26 mouse cellular contexts compared by ENCODE assay signal in the genomic region with DNA sequence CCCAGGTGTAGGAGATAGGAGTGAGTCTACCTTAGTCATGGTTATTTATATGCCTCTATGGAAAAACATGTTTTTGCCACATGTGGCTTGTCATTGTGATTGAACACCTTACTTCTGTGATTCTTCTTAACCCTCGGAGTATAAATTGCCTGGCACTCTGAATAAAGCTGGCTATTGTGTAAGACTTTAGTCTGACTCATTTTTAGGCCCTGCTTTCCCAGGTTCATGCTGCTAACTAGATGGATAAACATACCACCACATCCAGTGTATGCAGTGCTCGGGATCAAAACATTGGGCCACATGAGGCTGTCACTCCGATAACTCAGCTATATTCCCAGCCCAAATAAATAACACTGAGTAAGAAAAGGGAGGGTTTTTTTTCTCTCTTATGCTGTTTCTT.
A peak's percentile ranks its signal among the peaks of the same experiment; 100 is the strongest.
DNase-seq lines count a peak whose midpoint lies in the region; ATAC-seq lines count a peak whose summit lies in the region.
"Had no signal": no experiment of that assay in that cellular context is flagged by ENCODE, and none has a peak within 500 bp of the region (broad histone marks: within the 10 kb centered on the region; RNA-seq: fewer than 3 reads in every experiment).

No protein-coding gene starts in this region.

- no peaks in the 10 kb centered on the region for H3K36me3 ChIP-seq in intestine, embryonic 15.5 days
- H3K36me3 ChIP-seq: embryonic facial prominence, embryonic 12.5 days; embryonic facial prominence, embryonic 15.5 days; forebrain, embryonic 12.5 days; forebrain, embryonic 15.5 days; heart, embryonic 10.5 days; heart, embryonic 13.5 days had no signal

- no peaks in the 10 kb centered on the region for H3K9me3 ChIP-seq in intestine, embryonic 15.5 days
- H3K9me3 ChIP-seq: embryonic facial prominence, embryonic 12.5 days; embryonic facial prominence, embryonic 15.5 days; forebrain, embryonic 12.5 days; forebrain, embryonic 15.5 days; heart, embryonic 10.5 days; heart, embryonic 13.5 days had no signal

- no peak overlapping the region for H3K4me2 ChIP-seq in intestine, embryonic 15.5 days (replicated peaks)
- H3K4me2 ChIP-seq: embryonic facial prominence, embryonic 12.5 days; embryonic facial prominence, embryonic 15.5 days; forebrain, embryonic 12.5 days; forebrain, embryonic 15.5 days; heart, embryonic 13.5 days; hindbrain, embryonic 14.5 days had no signal

- H3K4me1 ChIP-seq in intestine, embryonic 15.5 days (replicated peaks) = no peaks in the 10 kb centered on the region
- H3K4me1 ChIP-seq: embryonic facial prominence, embryonic 12.5 days; embryonic facial prominence, embryonic 15.5 days; forebrain, embryonic 12.5 days; forebrain, embryonic 15.5 days; heart, embryonic 10.5 days had no signal

- ATAC-seq in intestine, embryonic 15.5 days = no peak
- ATAC-seq: CD4-positive, CD25-positive, alpha-beta regulatory T cell, adult 4 months; forebrain, embryonic 15.5 days; hindbrain, postnatal 0 days; Patski had no signal

- intact Hi-C loops in left cerebral cortex, postnatal 4 days (cut with DNase I) = no loop called here

- H3K27me3 ChIP-seq in intestine, embryonic 15.5 days (replicated peaks) = no peaks in the 10 kb centered on the region
- H3K27me3 ChIP-seq: embryonic facial prominence, embryonic 12.5 days; embryonic facial prominence, embryonic 15.5 days; forebrain, embryonic 12.5 days; forebrain, embryonic 15.5 days; heart, embryonic 13.5 days; Patski had no signal

- H3K27ac ChIP-seq in intestine, embryonic 15.5 days = no peak overlapping the region
- H3K27ac ChIP-seq: embryonic facial prominence, embryonic 12.5 days; embryonic facial prominence, embryonic 15.5 days; forebrain, embryonic 12.5 days; forebrain, embryonic 15.5 days; heart, adult 2 months; heart, embryonic 10.5 days; heart, embryonic 13.5 days; hindbrain, embryonic 14.5 days; hindbrain, postnatal 0 days had no signal

- H3K4me3 ChIP-seq in intestine, embryonic 15.5 days (replicated peaks) = no peak overlapping the region
- H3K4me3 ChIP-seq: embryonic facial prominence, embryonic 12.5 days; embryonic facial prominence, embryonic 15.5 days; forebrain, embryonic 12.5 days; forebrain, embryonic 15.5 days; heart, adult 2 months; heart, embryonic 10.5 days; heart, embryonic 13.5 days had no signal

- 72% methylated on average over 3 of the region's 3 CpGs for WGBS in intestine, embryonic 15.5 days

- no peak overlapping the region for H3K9ac ChIP-seq in intestine, embryonic 15.5 days
- H3K9ac ChIP-seq: embryonic facial prominence, embryonic 12.5 days; embryonic facial prominence, embryonic 15.5 days; forebrain, embryonic 12.5 days; forebrain, embryonic 15.5 days; heart, embryonic 13.5 days; hindbrain, embryonic 14.5 days had no signal

- DNase-seq in 3134 (ENCODE audit: extremely low read depth, insufficient read length, low spot score) = peak; percentile 6
- DNase-seq in 416B (ENCODE audit: low read depth) = peak; percentile 31
- peak; percentile 3 for DNase-seq in adipocyte (ENCODE audit: low spot score)
- no peak for DNase-seq in thymus, postnatal 10 days (ENCODE audit: low spot score in 2 of 2)
- no peak for DNase-seq in left cerebral cortex, postnatal 4 days
- DNase-seq: B cell, adult 2 months; cerebellum, adult 18-20 months; cerebellum, adult 9-10 months; cerebellum, postnatal 14 days; gastrocnemius, postnatal 36 days; heart, adult 2 months; heart, postnatal 14 days; heart, postnatal 4 days; kidney, adult 11 months; kidney, adult 8-10 months had no signal

Comparison
In these comparisons a context has a peak if more than half of its experiments do, and no peak if none do; other contexts are left out.
1. DNase-seq: peak in 3134 (single experiment), 416B (single experiment) and adipocyte (single experiment); none in thymus, postnatal 10 days (0 of 2) and left cerebral cortex, postnatal 4 days (single experiment).